Mouse (Mus musculus): ENCODE results near the gene Pax7. TPM values are rescaled to one million over a fixed set of nuclear protein-coding genes. Genes with fewer than 3 reads are reported as not detected.

Gene Pax7
- total and polyA plus RNA-seq, 2 experiments from 2014 or later: 0.41 to 3.6 TPM

DNA sequence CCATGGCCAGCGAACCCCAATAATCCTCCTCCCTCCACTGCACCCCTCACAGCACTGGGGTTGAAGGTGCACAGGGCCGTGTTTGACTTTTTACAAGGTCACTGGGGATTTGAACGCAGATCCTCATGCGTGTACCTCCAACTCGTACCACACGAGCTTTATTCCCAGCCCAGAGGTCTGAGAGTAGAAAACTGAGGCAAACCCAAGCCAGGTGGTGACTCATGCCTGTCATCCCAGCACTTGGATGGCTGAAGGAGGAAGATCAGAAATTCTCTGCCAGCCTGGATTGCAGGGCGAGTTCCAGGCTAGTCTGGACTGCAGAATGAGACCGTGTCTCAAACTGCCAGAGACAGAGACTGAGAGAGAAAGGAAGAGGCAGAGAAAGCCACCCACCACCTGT, 28.4 kb downstream of the Pax7 start:
- no peak for TF ChIP-seq CTCF (IDR thresholded peaks at IDR 0.05; ENCODE audit: low read depth)
- no peak for ATAC-seq
- Histone ChIP-seq H3K27ac (no peak overlapping the region), H3K4me3 (ENCODE audit: low read length) (no peak overlapping the region), H3K4me2 (ENCODE audit: low read depth, low read length) (no peak overlapping the region), H3K9ac (replicated peaks; ENCODE audit: low read length) (no peak overlapping the region), H3K9me3 (ENCODE audit: low read length) (no peaks in the 10 kb centered on the region), H3K36me3 (ENCODE audit: insufficient read depth, low read length) (no peaks in the 10 kb centered on the region), H3K27me3 (ENCODE audit: insufficient read depth, low read length) (0 out of 2 replicates have a peak, but pooled peaks cover 16% of the 10 kb centered on the region), H3K4me1 (ENCODE audit: insufficient read depth, low read length) (no peaks in the 10 kb centered on the region)
- WGBS: 78% methylated on average over 8 of the region's 8 CpGs
- no peak for DNase-seq (ENCODE audit: low spot score)

DNA sequence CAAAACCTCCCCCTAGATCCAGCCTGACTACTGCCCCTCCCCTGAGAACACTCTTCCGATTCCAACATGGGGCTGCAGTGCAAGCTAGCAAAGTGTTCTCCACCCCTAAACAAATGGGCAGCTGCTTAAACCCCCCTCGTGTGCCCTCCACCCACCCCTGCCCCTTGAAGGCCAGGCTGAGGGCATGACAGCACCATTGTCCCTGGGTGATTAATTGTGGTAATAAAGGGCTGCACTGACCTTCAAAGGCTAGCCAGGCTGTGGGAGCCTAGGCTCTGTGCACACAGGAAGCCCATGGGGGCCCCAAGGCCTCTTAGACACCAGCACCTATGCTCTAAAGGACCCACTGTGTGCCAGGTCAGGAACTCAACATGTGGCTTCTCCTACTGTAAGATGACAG, 29.3 kb downstream of the Pax7 start:
- H3K9me3 ChIP-seq (ENCODE audit: low read length): no peaks in the 10 kb centered on the region
- no peak overlapping the region for H3K4me3 ChIP-seq (ENCODE audit: low read length)
- H3K4me2 ChIP-seq (ENCODE audit: low read depth, low read length): no peak overlapping the region
- no peak for DNase-seq (ENCODE audit: low spot score)
- no peak overlapping the region for H3K9ac ChIP-seq (replicated peaks; ENCODE audit: low read length)
- TF ChIP-seq CTCF (IDR thresholded peaks at IDR 0.05; ENCODE audit: low read depth): no peak
- H3K4me1 ChIP-seq (ENCODE audit: insufficient read depth, low read length): no peaks in the 10 kb centered on the region
- H3K36me3 ChIP-seq (ENCODE audit: insufficient read depth, low read length): no peaks in the 10 kb centered on the region
- 12% methylated on average over 2 of the region's 2 CpGs for WGBS
- 0 out of 2 replicates have a peak, but pooled peaks cover 12% of the 10 kb centered on the region for H3K27me3 ChIP-seq (ENCODE audit: insufficient read depth, low read length)
- no peak for ATAC-seq
- no peak overlapping the region for H3K27ac ChIP-seq

DNA sequence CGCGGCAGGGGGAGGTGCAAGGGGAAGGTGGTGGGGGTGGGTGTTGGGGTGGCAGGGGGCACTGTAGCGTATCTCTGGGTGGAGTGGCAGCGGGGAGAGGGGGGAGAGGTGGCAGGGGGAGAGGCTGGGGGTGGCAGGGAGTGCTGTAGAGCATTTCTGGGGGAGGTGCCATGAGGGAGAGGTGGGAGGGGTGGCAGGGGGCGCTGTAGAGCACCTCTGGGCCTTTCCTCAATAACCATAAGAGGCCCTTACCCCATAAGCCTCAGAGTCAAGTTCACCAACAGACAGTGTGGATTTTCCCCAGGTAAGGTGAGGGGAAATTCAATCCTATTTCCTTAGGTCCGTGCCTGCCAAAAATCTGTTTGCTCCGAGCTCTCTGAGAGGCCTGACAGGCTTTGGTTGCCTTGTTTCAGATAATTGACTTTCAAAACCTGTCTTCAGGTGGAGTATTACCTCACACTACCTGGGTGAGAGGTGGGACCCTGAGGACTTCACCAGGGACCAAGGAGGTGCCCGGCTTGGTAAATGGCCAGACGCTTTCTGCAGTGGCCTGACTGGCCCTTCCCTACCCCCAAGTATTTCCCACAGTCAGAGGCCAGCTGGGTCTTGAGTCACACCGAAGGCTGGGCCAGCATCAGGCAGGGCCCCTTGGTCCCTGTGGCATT, 33.8 kb downstream of the Pax7 start:
- Histone ChIP-seq H3K4me3 (ENCODE audit: low read length) (no peak overlapping the region), H3K9ac (replicated peaks; ENCODE audit: low read length) (no peak overlapping the region), H3K4me2 (ENCODE audit: low read depth, low read length) (no peak overlapping the region), H3K27me3 (ENCODE audit: insufficient read depth, low read length) (peaks cover 1% of the 10 kb centered on the region; the same call in 1 of the 2 replicates), H3K27ac (no peak overlapping the region), H3K9me3 (ENCODE audit: low read length) (no peaks in the 10 kb centered on the region), H3K4me1 (ENCODE audit: insufficient read depth, low read length) (no peaks in the 10 kb centered on the region), H3K36me3 (ENCODE audit: insufficient read depth, low read length) (no peaks in the 10 kb centered on the region)
- WGBS: 73% methylated on average over 9 of the region's 10 CpGs
- TF ChIP-seq CTCF (IDR thresholded peaks at IDR 0.05; ENCODE audit: low read depth): no peak
- no peak for ATAC-seq
- DNase-seq (ENCODE audit: low spot score): no peak

DNA sequence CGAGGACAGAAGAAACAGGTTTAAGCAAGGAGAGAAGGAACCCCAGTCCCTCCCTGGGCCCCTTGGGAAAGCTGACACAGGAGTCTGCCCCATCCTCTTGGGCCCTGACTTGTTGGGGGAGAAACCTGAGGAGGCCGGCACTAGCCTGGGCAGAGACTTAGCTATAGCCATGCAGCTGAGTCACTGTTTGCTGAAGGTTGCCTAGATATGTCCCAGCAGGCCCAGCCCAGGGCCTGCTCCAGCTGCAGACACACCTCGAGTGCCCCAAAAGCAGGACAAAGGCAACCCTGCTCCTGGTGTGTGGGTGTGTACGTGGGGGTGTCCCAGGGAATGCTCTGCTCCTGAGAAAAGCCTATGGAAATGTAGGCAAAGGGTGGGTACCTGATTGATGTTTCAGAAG, 36.0 kb downstream of the Pax7 start:
- no peak for ATAC-seq
- Histone ChIP-seq H3K4me2 (ENCODE audit: low read depth, low read length) (no peak overlapping the region), H3K9me3 (ENCODE audit: low read length) (no peaks in the 10 kb centered on the region), H3K4me1 (ENCODE audit: insufficient read depth, low read length) (no peaks in the 10 kb centered on the region), H3K27me3 (ENCODE audit: insufficient read depth, low read length) (no peaks in the 10 kb centered on the region; the same call in 1 of the 2 replicates), H3K36me3 (ENCODE audit: insufficient read depth, low read length) (no peaks in the 10 kb centered on the region), H3K9ac (replicated peaks; ENCODE audit: low read length) (no peak overlapping the region), H3K27ac (no peak overlapping the region), H3K4me3 (ENCODE audit: low read length) (no peak overlapping the region)
- TF ChIP-seq CTCF (IDR thresholded peaks at IDR 0.05; ENCODE audit: low read depth): no peak
- WGBS: 58% methylated on average over 4 of the region's 4 CpGs
- no peak for DNase-seq (ENCODE audit: low spot score)

DNA sequence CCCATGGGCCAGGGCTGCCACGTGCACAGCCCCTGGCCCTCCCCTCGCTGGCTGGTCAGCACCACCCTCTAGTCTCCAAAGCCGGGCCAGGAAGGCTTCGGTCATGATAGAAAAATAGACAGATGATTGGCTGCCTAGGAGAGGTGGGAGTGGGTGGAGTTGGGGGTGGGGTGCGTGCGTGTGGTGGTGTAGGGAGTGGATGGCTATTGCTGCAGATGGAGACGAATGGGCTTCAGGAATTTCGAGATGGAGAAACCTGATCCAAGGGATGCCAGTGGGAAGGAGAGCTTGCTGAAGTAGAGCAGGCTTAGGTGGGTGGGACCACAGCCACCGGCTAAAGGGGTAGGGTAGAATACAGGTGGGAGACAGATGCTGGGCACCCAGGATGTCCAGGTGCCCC, 37.2 kb downstream of the Pax7 start:
- 34% methylated on average over 9 of the region's 9 CpGs for WGBS
- Histone ChIP-seq H3K9me3 (ENCODE audit: low read length) (no peaks in the 10 kb centered on the region), H3K36me3 (ENCODE audit: insufficient read depth, low read length) (no peaks in the 10 kb centered on the region), H3K4me1 (ENCODE audit: insufficient read depth, low read length) (no peaks in the 10 kb centered on the region), H3K27me3 (ENCODE audit: insufficient read depth, low read length) (no peaks in the 10 kb centered on the region; the same call in 1 of the 2 replicates), H3K9ac (replicated peaks; ENCODE audit: low read length) (no peak overlapping the region), H3K4me2 (ENCODE audit: low read depth, low read length) (no peak overlapping the region), H3K4me3 (ENCODE audit: low read length) (no peak overlapping the region), H3K27ac (no peak overlapping the region)
- TF ChIP-seq CTCF (IDR thresholded peaks at IDR 0.05; ENCODE audit: low read depth): no peak
- DNase-seq (ENCODE audit: low spot score) (no peak), ATAC-seq (no peak)

DNA sequence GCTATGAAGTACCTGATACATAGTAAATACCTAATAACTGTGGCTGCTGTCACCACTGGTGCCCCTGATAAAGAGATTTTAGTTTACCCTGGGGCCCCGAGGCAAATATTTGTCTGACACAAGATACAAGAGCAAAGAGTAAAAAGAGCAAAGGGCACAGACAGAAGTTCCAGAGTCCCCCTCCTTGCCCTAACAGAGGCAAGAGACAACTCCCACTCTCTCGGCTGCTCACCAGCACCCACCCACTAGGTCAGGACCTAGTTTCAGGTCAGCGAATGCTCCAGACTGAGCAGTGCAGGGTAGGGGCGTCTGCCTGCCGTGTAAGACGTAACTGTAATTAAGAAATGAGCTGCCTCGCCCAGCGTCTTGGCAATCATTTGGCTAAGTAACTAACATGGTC, 42.2 kb downstream of the Pax7 start:
- no peaks in the 10 kb centered on the region for H3K9me3 ChIP-seq (ENCODE audit: low read length)
- no peaks in the 10 kb centered on the region for H3K4me1 ChIP-seq (ENCODE audit: insufficient read depth, low read length)
- no peak overlapping the region for H3K9ac ChIP-seq (replicated peaks; ENCODE audit: low read length)
- TF ChIP-seq CTCF (IDR thresholded peaks at IDR 0.05; ENCODE audit: low read depth): no peak
- DNase-seq (ENCODE audit: low spot score): no peak
- no peak overlapping the region for H3K4me3 ChIP-seq (ENCODE audit: low read length)
- no peaks in the 10 kb centered on the region for H3K36me3 ChIP-seq (ENCODE audit: insufficient read depth, low read length)
- ATAC-seq: no peak
- 34% methylated on average over 8 of the region's 8 CpGs for WGBS
- no peak overlapping the region for H3K27ac ChIP-seq
- no peaks in the 10 kb centered on the region for H3K27me3 ChIP-seq (ENCODE audit: insufficient read depth, low read length)
- no peak overlapping the region for H3K4me2 ChIP-seq (ENCODE audit: low read depth, low read length)

DNA sequence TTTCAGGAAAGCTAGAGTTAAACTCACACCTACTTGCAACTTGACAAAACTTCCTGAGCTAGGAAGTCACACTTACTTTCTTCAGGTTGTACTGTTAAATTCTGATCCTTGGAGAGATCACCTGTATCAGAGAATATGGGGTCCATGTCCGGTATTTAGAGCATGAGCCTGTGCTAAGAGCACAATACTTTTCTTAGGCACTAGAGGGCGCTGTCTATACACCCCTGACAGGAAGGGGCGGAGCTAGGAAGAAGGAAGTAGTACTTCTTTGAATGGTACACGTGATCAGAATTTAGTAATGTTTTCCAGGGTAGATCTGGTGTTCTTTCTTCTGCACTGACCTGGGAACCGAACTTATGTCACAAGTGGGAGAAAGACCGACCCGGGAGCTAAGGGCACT, 43.6 kb downstream of the Pax7 start:
- peak; percentile 30 for TF ChIP-seq CTCF (IDR thresholded peaks at IDR 0.05; ENCODE audit: low read depth)
- ATAC-seq (no peak), DNase-seq (ENCODE audit: low spot score) (no peak)
- Histone ChIP-seq H3K4me1 (ENCODE audit: insufficient read depth, low read length) (no peaks in the 10 kb centered on the region), H3K27me3 (ENCODE audit: insufficient read depth, low read length) (no peaks in the 10 kb centered on the region), H3K9me3 (ENCODE audit: low read length) (no peaks in the 10 kb centered on the region), H3K27ac (no peak overlapping the region), H3K9ac (replicated peaks; ENCODE audit: low read length) (no peak overlapping the region), H3K4me3 (ENCODE audit: low read length) (no peak overlapping the region), H3K4me2 (ENCODE audit: low read depth, low read length) (no peak overlapping the region), H3K36me3 (ENCODE audit: insufficient read depth, low read length) (no peaks in the 10 kb centered on the region)
- 84% methylated on average over 7 of the region's 7 CpGs for WGBS

Data from hindbrain, postnatal 0 days (tissue).